Mouse (Mus musculus) heart, postnatal 0 days (tissue): ENCODE results near the gene Uts2b. TPM values are rescaled to one million over a fixed set of nuclear protein-coding genes. Genes with fewer than 3 reads are reported as not detected.

Source experiments
- ATAC-seq: fragments of 200-750 bp; cut with Nextera tagmentation; 2 replicates; pipeline ENCODE4 v1.8.0; 2017; ENCODE audit warnings: low read depth, moderate number of reproducible peaks, moderate library complexity; ENCODE audit not compliant: insufficient read depth
- DNase-seq: peaks from one replicate; pipeline ENCODE4 v3.0.0-alpha.2; 2016; ENCODE audit warnings: low spot score
- H3K27ac ChIP-seq: fragments of 300-500 bp; sonication (generic); 2 replicates; pipeline ENCODE4 v1.5.1; 2014; ENCODE audit warnings: low read depth, mild to moderate bottlenecking
- H3K27me3 ChIP-seq: fragments of 300-500 bp; sonication (generic); 2 replicates; pipeline ENCODE4 v1.6.1; 2014; ENCODE audit warnings: low read length, mixed read lengths; ENCODE audit not compliant: control insufficient read depth, insufficient read depth
- H3K36me3 ChIP-seq: fragments of 300-500 bp; sonication (generic); replicated peaks from 2 replicates; pipeline ENCODE4 v1.6.1; 2014; ENCODE audit warnings: low read length, mixed read lengths; ENCODE audit not compliant: control insufficient read depth, insufficient read depth
- H3K4me1 ChIP-seq: fragments of 300-500 bp; sonication (generic); 2 replicates; pipeline ENCODE4 v1.6.1; 2014; ENCODE audit warnings: antibody characterized with exemption; ENCODE audit not compliant: control insufficient read depth, insufficient read depth
- H3K4me2 ChIP-seq: fragments of 300-500 bp; sonication (generic); 2 replicates; pipeline ENCODE4 v1.6.1; 2014; ENCODE audit warnings: low read depth, mild to moderate bottlenecking, low read length, moderate library complexity
- H3K4me3 ChIP-seq: fragments of 300-500 bp; sonication (generic); 2 replicates; pipeline ENCODE4 v1.5.1; 2014; ENCODE audit warnings: low read depth, low read length
- H3K9ac ChIP-seq: fragments of 300-500 bp; sonication (generic); replicated peaks from 2 replicates; pipeline ENCODE4 v1.6.1; 2014; ENCODE audit warnings: low read depth, low read length, mixed read lengths
- H3K9me3 ChIP-seq: fragments of 300-500 bp; sonication (generic); replicated peaks from 2 replicates; pipeline ENCODE4 v1.6.1; 2016; ENCODE audit warnings: low read length; ENCODE audit not compliant: control insufficient read depth
- CTCF ChIP-seq: IDR thresholded peaks from 2 replicates; pipeline ENCODE4 v1.5.1; 2016; ENCODE audit warnings: antibody characterized with exemption, control low read depth, low read depth
- EP300 ChIP-seq: IDR thresholded peaks from 2 replicates; pipeline ENCODE4 v1.6.1; 2016; ENCODE audit warnings: antibody characterized with exemption, low read depth
- WGBS: fragments of 180-500 bp; shearing (Covaris S2); extraction: QIAGEN DNeasy Blood & Tissue Kit; methylation state at CpG from one replicate; pipeline ENCODE4 v1.1.7; 2014; 5-methylcytosine and 5-hydroxymethylcytosine counted together
- polyA plus RNA-seq: library from polyadenylated mRNA; unstranded; fragments of >200 nt; fragmentation: Nextera tagmentation; extraction: Ambion mirVana; gene quantifications from 2 replicates; pipeline ENCODE4 v1.2.1, GENCODE M21; 2015
- total RNA-seq: library from RNA; depleted of rRNA; stranded (reverse); fragments of >200 nt; gene quantifications from 2 replicates; pipeline ENCODE4 v1.2.3, GENCODE M21; 2014; ENCODE audit warnings: low replicate concordance

Gene Uts2b
- total and polyA plus RNA-seq, 2 experiments from 2014 or later = 25.2 TPM; not detected in 1

DNA sequence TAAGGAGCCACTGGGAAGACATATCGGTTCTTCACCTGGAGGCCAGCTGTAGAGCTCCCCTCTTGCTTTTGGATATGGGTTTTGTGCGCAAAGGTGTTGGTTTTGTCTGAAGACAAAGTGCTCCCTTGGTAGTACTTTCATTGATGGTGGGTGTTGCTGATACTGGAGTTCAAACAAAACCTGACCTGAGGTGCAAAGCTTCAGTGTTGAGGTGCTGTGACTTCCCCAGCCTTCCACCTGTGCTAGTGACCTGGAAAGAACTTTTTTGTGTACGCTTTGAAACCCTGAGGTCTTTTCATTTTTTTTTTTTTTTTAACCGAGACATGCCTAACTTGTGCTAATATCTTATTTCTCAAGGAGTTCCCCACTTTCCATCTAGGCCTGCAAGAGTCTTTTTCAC is 20.3 kb upstream of the Uts2b start:
- H3K27ac ChIP-seq = peak overlapping the region; percentile 98; the same call in 1 of the 2 replicates
- peak overlapping the region; percentile 83 for H3K4me2 ChIP-seq
- no peak for TF ChIP-seq EP300
- TF ChIP-seq CTCF = no peak
- no peak overlapping the region for H3K9ac ChIP-seq
- H3K4me3 ChIP-seq = peak overlapping the region; percentile 97
- no peaks in the 10 kb centered on the region for H3K27me3 ChIP-seq
- WGBS = 90% methylated on average over 4 of the region's 4 CpGs
- no peak for DNase-seq
- ATAC-seq = no peak
- H3K9me3 ChIP-seq = no peaks in the 10 kb centered on the region
- peaks cover 15% of the 10 kb centered on the region for H3K4me1 ChIP-seq
- no peaks in the 10 kb centered on the region for H3K36me3 ChIP-seq

DNA sequence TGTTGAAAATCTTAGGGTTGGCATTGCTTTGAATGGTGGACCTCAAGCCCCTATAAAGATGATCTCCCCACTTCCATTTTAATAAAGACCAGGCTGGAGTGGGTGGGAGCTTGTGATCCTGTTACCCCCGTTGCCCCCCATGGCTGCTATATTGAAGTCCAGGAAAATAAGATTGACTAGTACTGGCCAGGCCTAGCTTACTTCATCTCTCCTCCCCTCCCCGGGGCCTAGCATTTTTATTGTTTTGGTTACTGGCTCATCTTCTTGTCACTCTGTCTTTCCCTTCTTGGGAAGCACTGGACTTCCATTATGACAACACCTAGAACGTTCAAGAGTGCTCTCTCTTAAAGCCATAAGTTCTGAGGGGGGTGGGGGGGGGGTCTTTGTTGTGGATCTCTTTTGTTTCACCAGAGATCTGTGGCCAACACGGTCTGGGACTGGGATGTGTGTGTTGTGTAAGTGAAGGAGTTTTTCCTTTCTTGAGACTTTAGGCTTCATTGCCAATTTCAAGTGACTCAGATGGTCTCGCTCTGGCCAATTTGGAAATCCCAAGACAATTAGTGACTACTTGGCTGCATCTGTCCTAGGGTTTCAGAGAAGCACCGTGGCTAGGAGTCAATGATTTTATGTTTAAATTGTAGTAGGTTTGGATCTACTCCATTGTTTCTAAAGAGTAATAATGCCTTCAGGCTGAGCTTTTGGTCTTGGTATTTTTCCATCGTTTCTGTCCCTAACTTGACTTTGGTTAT is 19.7 kb upstream of the Uts2b start:
- Histone ChIP-seq H3K27me3 (no peaks in the 10 kb centered on the region), H3K36me3 (no peaks in the 10 kb centered on the region), H3K9ac (peak overlapping the region; percentile 97), H3K4me2 (peak overlapping the region; percentile 83), H3K27ac (peak overlapping the region; percentile 98), H3K9me3 (no peaks in the 10 kb centered on the region), H3K4me1 (peaks cover 15% of the 10 kb centered on the region), H3K4me3 (peak overlapping the region; percentile 97)
- ATAC-seq = no peak
- DNase-seq = peak; percentile 34
- WGBS = 32% methylated on average over 7 of the region's 7 CpGs
- TF ChIP-seq EP300 (no peak), CTCF (no peak)

DNA sequence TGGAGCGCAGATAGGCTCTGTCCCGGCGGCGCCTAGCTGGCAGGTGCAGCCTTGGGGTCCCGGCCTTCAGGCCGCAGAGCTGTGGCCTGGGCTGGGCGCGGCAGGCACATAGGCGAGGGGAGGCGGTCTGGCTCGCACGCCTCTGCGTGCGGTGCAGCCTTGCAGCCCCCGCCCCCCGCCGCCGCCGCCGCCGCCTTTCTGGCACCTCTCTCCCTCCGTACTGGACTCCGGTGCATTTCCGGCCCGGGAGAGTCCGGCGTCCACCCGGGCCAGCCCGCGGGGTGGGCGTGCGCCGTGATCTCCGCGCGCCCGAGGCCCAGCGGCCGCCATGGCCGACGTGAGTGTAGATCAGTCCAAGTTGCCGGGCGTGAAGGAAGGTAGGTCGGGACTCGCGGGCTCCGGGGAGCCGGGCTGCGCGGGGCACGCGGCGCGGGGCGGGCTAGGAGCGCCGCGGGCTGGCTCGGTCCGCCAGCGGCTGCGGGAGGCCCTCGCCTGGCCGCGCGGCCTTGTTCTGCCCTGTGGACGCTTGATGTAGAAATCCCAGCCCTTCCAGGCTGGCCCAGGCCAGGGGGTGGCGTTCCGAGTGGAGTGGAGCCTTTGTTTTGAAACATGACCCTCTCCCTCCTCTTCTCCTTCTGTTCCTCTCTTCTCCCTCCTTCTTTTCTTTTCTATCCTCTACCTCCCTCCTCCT is 18.9 kb upstream of the Uts2b start, which contains the start of gene Ccdc50:
TSS of gene Ccdc50 (plus strand) at position 109 of the 691 bp plus-strand sequence.
- Histone ChIP-seq H3K9me3 (no peaks in the 10 kb centered on the region), H3K4me3 (peak within 1 kb of the TSS; percentile 97), H3K27me3 (no peaks in the 10 kb centered on the region), H3K36me3 (no peaks in the 10 kb centered on the region), H3K4me2 (peak within 1 kb of the TSS; percentile 83), H3K4me1 (peaks cover 15% of the 10 kb centered on the region), H3K27ac (peak within 1 kb of the TSS; percentile 98), H3K9ac (peak within 1 kb of the TSS; percentile 97)
- peak; percentile 73 for DNase-seq
- under 1% methylated on average over 53 of the region's 69 CpGs for WGBS
- 0 out of 2 replicates have a peak, but pooled peaks have one; percentile 50 for TF ChIP-seq EP300
- no peak for TF ChIP-seq CTCF
- peak; percentile 94 for ATAC-seq

DNA sequence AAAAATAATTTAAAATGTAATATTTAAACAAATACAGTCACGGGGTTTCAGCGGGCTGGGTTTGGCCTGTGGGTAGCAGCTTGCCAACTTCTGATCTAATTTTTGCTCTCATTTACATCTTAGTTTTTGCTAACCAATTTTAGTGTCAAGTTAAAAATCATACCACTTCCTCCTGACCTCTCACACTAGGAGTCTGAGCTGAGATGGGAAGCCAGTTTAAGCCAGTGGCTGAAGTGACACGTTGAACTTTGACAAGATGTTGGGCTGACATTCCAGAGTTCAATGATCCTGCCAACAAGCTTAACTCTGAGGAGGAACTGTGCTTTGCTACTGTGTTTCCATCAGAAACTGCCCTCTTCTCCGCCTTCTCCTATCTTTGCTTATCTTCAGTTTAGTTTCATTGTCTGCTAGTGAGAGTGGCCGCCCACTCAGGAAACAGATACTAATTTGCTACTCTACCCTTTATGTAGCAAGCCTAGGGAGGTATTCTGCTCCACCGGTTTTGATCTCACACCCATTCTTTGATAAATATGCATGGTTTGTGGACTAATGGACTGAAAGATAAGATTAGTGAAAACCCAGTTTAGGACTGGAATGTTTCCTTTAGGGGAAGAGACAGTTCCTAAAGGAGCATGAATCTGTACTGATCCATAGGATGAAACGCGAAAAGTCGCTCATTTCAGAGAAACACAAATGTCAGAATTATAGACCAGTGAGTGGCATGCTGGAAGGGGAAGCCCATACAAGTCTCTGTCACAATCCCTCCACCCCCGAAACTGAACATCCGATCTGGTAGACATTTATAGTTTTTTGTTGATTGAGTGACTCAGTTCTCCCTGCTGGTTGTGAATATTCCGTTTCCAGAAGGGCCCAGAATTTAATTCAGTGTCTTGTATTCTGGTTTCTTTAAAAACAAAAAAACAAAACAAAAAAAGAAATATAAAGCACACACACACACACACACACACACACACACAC is 17.9 kb upstream of the Uts2b start:
- Histone ChIP-seq H3K9me3 (no peaks in the 10 kb centered on the region), H3K4me1 (peaks cover 15% of the 10 kb centered on the region), H3K9ac (peak overlapping the region; percentile 97), H3K4me2 (peak overlapping the region; percentile 83), H3K4me3 (peak overlapping the region; percentile 97), H3K27me3 (no peaks in the 10 kb centered on the region), H3K36me3 (no peaks in the 10 kb centered on the region), H3K27ac (peak overlapping the region; percentile 98)
- DNase-seq (peak; percentile 12), ATAC-seq (no peak)
- WGBS = 27% methylated on average over 12 of the region's 12 CpGs
- TF ChIP-seq EP300 (no peak), CTCF (no peak)

DNA sequence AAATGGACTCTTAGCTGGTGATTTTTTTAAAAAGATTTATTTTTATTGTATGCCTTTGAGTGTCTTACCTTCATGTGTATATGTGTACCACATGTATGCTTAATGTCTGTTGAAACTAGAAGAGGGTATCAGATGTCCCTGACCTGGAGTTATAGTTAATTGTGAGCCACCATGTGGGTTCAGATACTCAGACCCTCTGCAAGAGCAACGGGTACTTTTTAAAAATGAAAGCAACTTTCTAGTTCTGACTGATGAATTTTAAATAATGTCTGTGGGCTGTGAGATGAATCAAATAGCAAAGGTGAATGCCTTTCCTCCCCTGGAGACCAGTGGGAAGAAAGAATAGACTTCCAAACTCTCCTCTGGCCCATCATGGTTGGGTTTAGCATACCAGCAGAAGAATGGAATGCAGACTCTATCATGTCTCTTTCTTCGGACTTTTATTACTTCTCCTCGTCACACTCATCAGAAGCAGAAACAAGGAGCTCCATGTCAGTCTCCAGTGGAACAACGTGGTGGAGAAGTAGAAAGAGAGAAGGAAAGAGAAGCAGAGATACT is 16.9 kb upstream of the Uts2b start:
- Histone ChIP-seq H3K27ac (no peak overlapping the region), H3K4me3 (no peak overlapping the region), H3K9me3 (no peaks in the 10 kb centered on the region), H3K9ac (no peak overlapping the region), H3K4me2 (no peak overlapping the region), H3K4me1 (peaks cover 15% of the 10 kb centered on the region), H3K27me3 (no peaks in the 10 kb centered on the region), H3K36me3 (no peaks in the 10 kb centered on the region)
- 62% methylated on average over 4 of the region's 4 CpGs for WGBS
- no peak for DNase-seq
- ATAC-seq = no peak
- no peak for TF ChIP-seq EP300
- no peak for TF ChIP-seq CTCF
